Mouse (Mus musculus): ENCODE measurements around the gene Nr1d1. TPM values are rescaled to one million over a fixed set of nuclear protein-coding genes. Genes with fewer than 3 reads are reported as not detected.

Nr1d1 gene
- 1.5 and 2.1 TPM in 2 replicates for polyA plus RNA-seq (2016; fragmentation: Nextera tagmentation; extraction: Ambion mirVana)

DNA sequence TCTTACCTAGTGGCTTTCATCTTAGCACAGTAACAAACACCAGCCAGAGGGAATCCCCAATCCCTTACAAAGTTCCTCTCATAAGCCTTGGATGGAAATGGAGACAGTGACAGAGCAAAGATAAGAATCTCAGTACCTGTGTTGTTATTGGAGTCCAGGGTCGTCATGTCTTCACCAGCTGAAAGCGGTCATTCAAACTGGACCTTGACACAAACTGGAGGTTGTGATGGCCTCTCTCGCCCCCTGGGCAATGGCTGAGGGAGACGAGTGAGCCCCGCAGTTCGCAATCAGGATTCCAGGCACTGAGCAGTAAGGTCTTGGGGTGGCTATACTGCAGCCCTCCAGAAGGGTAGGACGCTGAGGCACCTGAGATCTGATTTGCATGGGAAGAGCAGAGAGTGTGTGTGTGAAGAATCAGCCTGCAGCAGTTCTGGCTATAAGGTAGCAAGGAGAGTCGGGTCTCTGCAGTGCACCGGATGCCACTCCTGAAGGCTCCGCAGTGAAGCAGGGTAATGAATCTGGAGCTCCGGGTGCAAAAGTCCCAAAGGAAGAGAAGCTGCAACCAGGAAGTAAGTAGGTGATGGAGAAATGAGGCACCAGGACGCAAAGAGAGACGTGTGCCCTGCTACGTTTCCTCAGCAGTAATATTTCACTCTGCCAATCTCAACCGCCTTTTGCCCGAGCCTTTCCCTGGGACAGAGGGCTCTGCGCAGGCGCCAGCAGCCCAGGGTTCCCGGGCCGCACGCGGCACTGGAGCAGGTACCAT is at the start of gene Nr1d1:
Gene Nr1d1, minus strand, starts transcription at position 752 of the 766 bp plus-strand sequence.
- no peak within 1 kb of the TSS for H3K27ac ChIP-seq
- no peaks in the 10 kb centered on the region for H3K27me3 ChIP-seq (replicated peaks)
- ATAC-seq (ENCODE audit: low FRiP score, low read depth): no peak
- H3K4me1 ChIP-seq: peaks cover 40% of the 10 kb centered on the region
- H3K4me2 ChIP-seq (replicated peaks): peak within 1 kb of the TSS; percentile 80
- H3K36me3 ChIP-seq: peaks cover 8% of the 10 kb centered on the region
- no peaks in the 10 kb centered on the region for H3K9me3 ChIP-seq
- WGBS: 1% methylated on average over 22 of the region's 22 CpGs
- peak within 1 kb of the TSS; percentile 35 for H3K9ac ChIP-seq
- H3K4me3 ChIP-seq: peak within 1 kb of the TSS; percentile 31

- H3K4me1 ChIP-seq: no peaks in the 10 kb centered on the region
- no peak overlapping the region for H3K9ac ChIP-seq
- no peaks in the 10 kb centered on the region for H3K27me3 ChIP-seq (replicated peaks)
- H3K4me2 ChIP-seq (replicated peaks): no peak overlapping the region
- no peaks in the 10 kb centered on the region for H3K9me3 ChIP-seq
- H3K4me3 ChIP-seq: no peak overlapping the region
- no peak for ATAC-seq (ENCODE audit: low FRiP score, low read depth)
- H3K27ac ChIP-seq: no peak overlapping the region
- peaks cover 93% of the 10 kb centered on the region for H3K36me3 ChIP-seq
- WGBS: 96% methylated on average over 5 of the region's 5 CpGs
Observed at GRCm38 (mm10) chr11:98820968-98821367, 45.8 kb upstream of the Nr1d1 start.

- Histone ChIP-seq H3K9me3 (no peaks in the 10 kb centered on the region), H3K27me3 (replicated peaks) (no peaks in the 10 kb centered on the region), H3K4me2 (replicated peaks) (no peak overlapping the region), H3K4me3 (no peak overlapping the region), H3K9ac (no peak overlapping the region), H3K4me1 (0 out of 2 replicates have a peak, but pooled peaks cover 1% of the 10 kb centered on the region), H3K36me3 (peaks cover 89% of the 10 kb centered on the region), H3K27ac (no peak overlapping the region)
- WGBS: 97% methylated on average over 1 of the region's 1 CpGs
- ATAC-seq (ENCODE audit: low FRiP score, low read depth): no peak
Observed at GRCm38 (mm10) chr11:98816706-98817239, 41.6 kb upstream of the Nr1d1 start.

GRCm38 (mm10) chr11:98810686-98811085 is 35.6 kb upstream of the Nr1d1 start:
- peak overlapping the region; percentile 97; the same call in 1 of the 2 replicates for H3K9ac ChIP-seq
- no peak for ATAC-seq (ENCODE audit: low FRiP score, low read depth)
- H3K27ac ChIP-seq: 0 out of 2 replicates have a peak overlapping the region, but pooled peaks have one; percentile 94
- H3K36me3 ChIP-seq: peaks cover 60% of the 10 kb centered on the region
- peak overlapping the region; percentile 79 for H3K4me2 ChIP-seq (replicated peaks)
- H3K4me1 ChIP-seq: peaks cover 16% of the 10 kb centered on the region
- no peaks in the 10 kb centered on the region for H3K9me3 ChIP-seq
- peak overlapping the region; percentile 94 for H3K4me3 ChIP-seq
- no peaks in the 10 kb centered on the region for H3K27me3 ChIP-seq (replicated peaks)
- WGBS: 77% methylated on average over 7 of the region's 7 CpGs

DNA sequence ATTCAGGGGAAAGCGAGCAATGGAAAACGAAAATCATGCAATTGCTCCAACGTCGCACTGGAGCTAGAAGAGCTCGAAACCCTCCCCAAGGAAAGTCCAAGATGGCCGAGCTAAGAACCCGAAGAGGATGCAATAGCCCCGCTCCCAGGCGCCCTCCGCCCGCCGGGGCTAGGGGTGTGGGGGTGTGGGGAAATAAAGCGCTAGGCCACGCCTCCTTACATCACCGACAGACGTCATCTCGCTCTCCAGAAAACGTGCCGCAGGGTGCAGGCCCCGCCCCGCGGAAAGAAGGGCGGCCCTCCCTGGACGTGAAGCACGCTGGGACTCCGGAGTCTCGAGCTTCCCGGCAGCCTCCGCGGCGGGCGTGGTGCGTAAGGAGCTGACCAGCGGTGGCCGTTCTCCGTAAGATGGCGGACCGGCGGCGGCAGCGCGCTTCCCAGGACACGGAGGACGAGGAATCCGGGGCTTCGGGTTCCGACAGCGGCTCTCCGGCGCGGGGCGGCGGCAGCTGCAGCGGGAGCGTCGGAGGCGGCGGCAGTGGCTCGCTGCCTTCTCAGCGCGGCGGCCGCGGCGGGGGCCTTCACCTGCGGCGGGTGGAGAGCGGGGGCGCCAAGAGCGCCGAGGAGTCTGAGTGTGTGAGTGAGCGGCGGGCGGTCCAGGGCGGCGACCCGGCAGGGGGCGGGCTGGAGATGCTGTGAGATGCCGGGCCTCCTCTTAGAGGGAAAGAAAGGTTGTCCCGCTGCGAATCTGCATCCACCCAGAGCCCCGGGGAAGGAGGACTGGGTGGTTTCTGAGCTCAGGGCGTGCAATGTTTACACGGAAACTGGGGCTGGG is 34.5 kb upstream of the Nr1d1 start:
- Histone ChIP-seq H3K36me3 (peaks cover 62% of the 10 kb centered on the region), H3K4me2 (replicated peaks) (peak overlapping the region; percentile 79), H3K27ac (peak overlapping the region; percentile 94), H3K9me3 (no peaks in the 10 kb centered on the region), H3K9ac (peak overlapping the region; percentile 97), H3K4me3 (peak overlapping the region; percentile 94), H3K4me1 (peaks cover 16% of the 10 kb centered on the region), H3K27me3 (replicated peaks) (no peaks in the 10 kb centered on the region)
- ATAC-seq (ENCODE audit: low FRiP score, low read depth): peak; percentile 97
- under 1% methylated on average over 83 of the region's 84 CpGs for WGBS

DNA sequence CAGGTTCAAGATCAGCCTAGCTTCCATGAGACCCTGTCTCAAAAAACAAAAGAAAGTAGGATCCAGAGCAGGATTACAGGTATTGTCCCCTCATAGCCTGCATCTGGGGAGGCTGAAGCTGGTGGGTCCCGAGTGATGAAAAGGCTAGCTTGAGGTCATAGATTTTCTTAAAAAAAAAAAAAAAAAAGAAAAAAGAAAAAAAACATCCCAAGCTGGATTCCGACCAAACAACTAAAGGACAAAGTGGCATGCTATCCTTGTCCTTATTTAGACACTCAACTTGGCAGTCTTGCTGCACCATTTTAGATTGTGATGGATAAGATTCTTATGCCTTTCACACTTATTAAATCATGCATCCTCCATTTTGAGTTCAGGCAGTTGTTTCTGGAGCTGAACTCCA is 33.3 kb upstream of the Nr1d1 start:
- ATAC-seq (ENCODE audit: low FRiP score, low read depth): no peak
- peaks cover 16% of the 10 kb centered on the region for H3K4me1 ChIP-seq
- no peak overlapping the region for H3K27ac ChIP-seq
- no peaks in the 10 kb centered on the region for H3K27me3 ChIP-seq (replicated peaks)
- peaks cover 64% of the 10 kb centered on the region for H3K36me3 ChIP-seq
- H3K4me3 ChIP-seq: no peak overlapping the region
- H3K9ac ChIP-seq: no peak overlapping the region
- WGBS: 86% methylated on average over 2 of the region's 2 CpGs
- no peaks in the 10 kb centered on the region for H3K9me3 ChIP-seq
- peak overlapping the region; percentile 79 for H3K4me2 ChIP-seq (replicated peaks)

DNA sequence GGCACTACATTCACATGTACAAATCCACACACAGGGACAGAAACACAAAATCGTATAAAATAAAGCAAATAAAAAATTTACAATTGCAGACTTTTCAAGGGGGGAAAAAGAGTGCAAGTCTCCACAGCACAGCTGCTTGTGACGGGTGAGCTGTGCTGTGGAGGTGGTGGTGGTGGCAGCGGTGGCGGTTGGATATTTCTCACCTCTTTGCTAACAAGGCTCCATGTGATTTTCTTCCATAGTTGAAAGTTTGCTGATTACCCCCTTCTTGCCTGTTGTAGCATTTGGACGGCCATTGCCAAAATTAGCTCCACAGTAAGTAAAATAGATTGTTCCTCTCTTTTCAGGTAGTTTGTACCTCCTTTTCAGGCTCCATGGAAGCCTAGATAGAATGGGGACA is 29.5 kb upstream of the Nr1d1 start, which contains the start of gene Casc3:
Gene Casc3, plus strand, starts transcription at position 301 of the 400 bp plus-strand sequence.
- no peak within 1 kb of the TSS for H3K9ac ChIP-seq
- no peaks in the 10 kb centered on the region for H3K27me3 ChIP-seq (replicated peaks)
- H3K36me3 ChIP-seq: peaks cover 79% of the 10 kb centered on the region
- H3K4me1 ChIP-seq: no peaks in the 10 kb centered on the region
- H3K4me2 ChIP-seq (replicated peaks): no peak within 1 kb of the TSS
- H3K27ac ChIP-seq: no peak within 1 kb of the TSS
- H3K9me3 ChIP-seq: no peaks in the 10 kb centered on the region
- no peak for ATAC-seq (ENCODE audit: low FRiP score, low read depth)
- WGBS: 92% methylated on average over 5 of the region's 5 CpGs
- no peak within 1 kb of the TSS for H3K4me3 ChIP-seq

- WGBS: 56% methylated on average over 4 of the region's 4 CpGs
- no peaks in the 10 kb centered on the region for H3K27me3 ChIP-seq (replicated peaks)
- peaks cover 43% of the 10 kb centered on the region for H3K36me3 ChIP-seq
- H3K4me3 ChIP-seq: peak overlapping the region; percentile 99
- H3K27ac ChIP-seq: no peak overlapping the region
- no peaks in the 10 kb centered on the region for H3K9me3 ChIP-seq
- peak overlapping the region; percentile 99 for H3K4me2 ChIP-seq (replicated peaks)
- no peak for ATAC-seq (ENCODE audit: low FRiP score, low read depth)
- peaks cover 25% of the 10 kb centered on the region for H3K4me1 ChIP-seq
- H3K9ac ChIP-seq: peak overlapping the region; percentile 99
Observed at GRCm38 (mm10) chr11:98797909-98798308, 22.8 kb upstream of the Nr1d1 start.

DNA sequence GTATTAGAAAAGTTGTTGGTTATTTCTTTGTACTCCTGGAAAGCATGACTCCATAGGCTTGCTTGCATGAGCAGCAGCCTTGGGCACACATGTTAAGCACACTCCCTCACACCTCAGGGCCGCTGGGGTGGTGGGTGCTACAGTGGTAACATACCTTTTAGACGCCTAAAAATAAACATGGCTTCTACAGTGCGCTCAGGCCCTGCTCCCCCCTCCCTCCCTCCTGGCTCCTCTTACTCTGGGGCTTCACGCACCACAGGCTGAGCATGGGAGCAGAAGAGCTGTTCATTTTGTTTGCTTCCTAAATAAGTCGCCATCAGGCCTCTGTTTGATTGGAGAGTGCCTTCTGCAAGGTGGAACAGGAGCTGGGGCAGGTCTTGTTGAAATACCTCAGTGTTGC is 22.2 kb upstream of the Nr1d1 start:
- H3K27ac ChIP-seq: no peak overlapping the region
- H3K9me3 ChIP-seq: no peaks in the 10 kb centered on the region
- peaks cover 25% of the 10 kb centered on the region for H3K4me1 ChIP-seq
- WGBS: 16% methylated on average over 5 of the region's 5 CpGs
- no peak for ATAC-seq (ENCODE audit: low FRiP score, low read depth)
- H3K4me3 ChIP-seq: peak overlapping the region; percentile 99
- H3K4me2 ChIP-seq (replicated peaks): peak overlapping the region; percentile 99
- H3K9ac ChIP-seq: peak overlapping the region; percentile 99
- H3K36me3 ChIP-seq: peaks cover 37% of the 10 kb centered on the region
- no peaks in the 10 kb centered on the region for H3K27me3 ChIP-seq (replicated peaks)

DNA sequence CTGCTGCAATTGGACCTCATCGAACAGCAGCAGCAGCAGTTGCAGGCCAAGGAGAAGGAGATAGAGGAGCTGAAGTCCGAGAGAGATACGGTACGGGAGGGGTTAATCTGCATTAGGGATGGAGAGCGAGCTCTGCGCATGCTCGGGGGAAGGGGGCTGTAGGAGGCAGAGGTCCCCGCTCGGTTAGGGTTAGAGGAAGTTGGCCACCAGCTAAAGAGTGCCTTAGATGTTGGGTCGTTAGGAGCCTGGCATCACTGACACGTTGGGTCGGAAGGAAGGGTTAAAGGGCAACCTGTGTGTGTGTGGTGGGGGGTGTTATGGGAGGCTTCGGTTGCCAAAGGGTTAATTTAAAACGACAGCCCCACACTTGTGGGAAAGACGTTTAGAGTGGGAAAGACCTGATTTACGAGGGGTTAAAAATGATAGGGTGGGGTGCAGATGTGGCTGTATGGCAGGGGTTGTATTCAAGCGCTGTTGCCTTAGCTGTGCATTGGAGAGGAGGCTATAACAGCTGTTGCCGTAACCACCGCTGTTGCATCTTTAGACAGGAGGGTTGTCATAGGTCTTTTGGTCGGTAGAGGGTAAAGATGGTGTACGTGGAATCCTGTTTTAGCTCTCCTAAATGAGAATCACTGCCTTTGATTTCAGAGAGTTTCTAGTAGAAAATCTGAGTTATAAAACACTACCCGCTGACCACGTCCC is 21.5 kb upstream of the Nr1d1 start:
- 5% methylated on average over 23 of the region's 23 CpGs for WGBS
- H3K9me3 ChIP-seq: no peaks in the 10 kb centered on the region

GRCm38 (mm10) chr11:98795714-98796514 is 20.8 kb upstream of the Nr1d1 start:
- Histone ChIP-seq H3K4me1 (peaks cover 25% of the 10 kb centered on the region), H3K9me3 (no peaks in the 10 kb centered on the region), H3K4me2 (replicated peaks) (peak overlapping the region; percentile 99), H3K4me3 (peak overlapping the region; percentile 99), H3K9ac (peak overlapping the region; percentile 99), H3K27me3 (replicated peaks) (no peaks in the 10 kb centered on the region), H3K36me3 (peaks cover 25% of the 10 kb centered on the region), H3K27ac (peak overlapping the region; percentile 99)
- WGBS: under 1% methylated on average over 66 of the region's 74 CpGs
- ATAC-seq (ENCODE audit: low FRiP score, low read depth): peak; percentile 65

More for the DNA sequence above, 21.5 kb upstream of the Nr1d1 start:
- ATAC-seq (ENCODE audit: low FRiP score, low read depth): peak; percentile 57
- peaks cover 25% of the 10 kb centered on the region for H3K4me1 ChIP-seq
- peak overlapping the region; percentile 99 for H3K9ac ChIP-seq
- peak overlapping the region; percentile 99 for H3K4me3 ChIP-seq
- H3K4me2 ChIP-seq (replicated peaks): peak overlapping the region; percentile 99
- H3K36me3 ChIP-seq: peaks cover 32% of the 10 kb centered on the region
- no peaks in the 10 kb centered on the region for H3K27me3 ChIP-seq (replicated peaks)
- H3K27ac ChIP-seq: peak overlapping the region; percentile 99
